Mouse (Mus musculus): Measurements from ENCODE around the gene Rasa4. TPM values are rescaled to one million over a fixed set of nuclear protein-coding genes. Genes with fewer than 3 reads are reported as not detected.
A peak's percentile ranks its signal among the peaks of the same experiment; 100 is the strongest.
"Not testable (repeated sequence)": the region's sequence is repeated elsewhere in the genome, so short reads cannot be mapped to it uniquely, and the experiment has no call there.

Gene Rasa4
- total RNA-seq (2022) = 10 to 100 TPM; 15.0 to 39.0 (median 29.5) TPM

DNA sequence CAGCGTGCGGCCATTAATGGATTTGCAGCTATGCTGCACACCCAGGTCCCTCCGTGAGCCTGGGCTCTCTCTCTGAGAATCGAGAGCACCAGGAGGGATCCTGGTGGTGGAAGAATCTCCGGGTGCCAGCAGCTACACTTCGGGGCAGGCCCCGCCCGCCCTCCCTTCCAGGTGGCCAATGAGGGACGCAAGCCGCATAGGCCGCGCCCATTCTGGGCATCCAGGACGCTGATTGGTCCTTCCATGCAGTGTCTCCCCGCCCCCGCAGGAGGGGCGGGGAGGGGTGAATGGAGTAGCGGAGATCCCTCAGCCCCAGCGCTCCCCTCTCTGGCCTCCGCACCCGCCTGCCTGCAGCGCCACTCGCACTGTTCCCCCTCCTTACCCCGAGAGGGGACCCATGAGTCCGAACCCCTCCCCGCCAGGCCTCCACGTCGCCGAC, at the start of gene Rasa4:
Gene Rasa4, plus strand, starts transcription at position 248 of the 439 bp plus-strand sequence.
- peak; percentile 94 for DNase-seq

- DNase-seq = no peak
Measured at GRCm38 (mm10) chr5:136034868-136035267, 48.8 kb upstream of the Rasa4 start.

- no peak for DNase-seq
Measured at GRCm38 (mm10) chr5:136035285-136035684, 48.4 kb upstream of the Rasa4 start.

- no peak for DNase-seq
Measured at GRCm38 (mm10) chr5:136036667-136037066, 47.0 kb upstream of the Rasa4 start.

GRCm38 (mm10) chr5:136038258-136039214, 45.2 kb upstream of the Rasa4 start, which contains the start of gene Upk3b:
Upk3b (plus strand) TSS chr5:136038496.
- no peak for DNase-seq

GRCm38 (mm10) chr5:136040210-136040609, 43.5 kb upstream of the Rasa4 start:
- DNase-seq = no peak

DNA sequence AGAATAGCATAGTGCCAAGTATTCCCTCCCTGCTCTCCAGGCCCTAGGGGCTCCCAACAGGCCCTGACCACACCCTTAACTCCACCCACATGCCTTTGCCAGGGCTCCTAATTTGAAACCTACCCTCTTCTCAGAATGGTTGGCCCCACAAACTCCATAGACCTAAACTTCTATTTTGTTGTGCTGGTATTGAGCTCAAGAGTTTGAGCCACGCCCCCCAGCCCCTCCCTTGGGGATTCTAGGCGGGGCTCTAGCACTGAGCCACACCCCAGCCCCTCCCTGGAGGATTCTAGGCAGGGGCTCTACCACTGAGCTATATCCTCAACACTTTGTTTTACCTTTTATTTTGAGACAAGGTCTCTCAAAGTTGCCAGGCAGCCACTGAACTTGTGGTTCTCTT, 42.5 kb upstream of the Rasa4 start:
- DNase-seq = no peak

DNA sequence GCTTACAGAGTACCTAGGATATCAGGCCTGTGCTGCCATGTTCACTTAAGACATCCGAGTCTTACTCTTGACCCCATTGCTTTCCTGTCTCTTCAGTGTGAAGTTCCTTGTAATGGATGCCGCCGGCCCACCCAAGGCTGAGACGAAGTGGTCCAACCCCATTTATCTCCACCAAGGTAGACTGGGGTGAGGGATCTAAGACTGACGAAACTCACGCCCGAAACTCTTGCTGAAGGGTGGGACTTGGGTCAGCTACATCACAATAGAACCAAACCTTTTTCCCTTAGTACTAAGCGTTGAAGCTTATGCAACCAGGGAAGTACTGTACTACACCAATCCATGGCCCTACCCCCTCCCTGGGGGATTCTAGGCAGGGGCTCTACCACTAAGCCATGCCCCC, 42.0 kb upstream of the Rasa4 start:
- no peak for DNase-seq

DNA sequence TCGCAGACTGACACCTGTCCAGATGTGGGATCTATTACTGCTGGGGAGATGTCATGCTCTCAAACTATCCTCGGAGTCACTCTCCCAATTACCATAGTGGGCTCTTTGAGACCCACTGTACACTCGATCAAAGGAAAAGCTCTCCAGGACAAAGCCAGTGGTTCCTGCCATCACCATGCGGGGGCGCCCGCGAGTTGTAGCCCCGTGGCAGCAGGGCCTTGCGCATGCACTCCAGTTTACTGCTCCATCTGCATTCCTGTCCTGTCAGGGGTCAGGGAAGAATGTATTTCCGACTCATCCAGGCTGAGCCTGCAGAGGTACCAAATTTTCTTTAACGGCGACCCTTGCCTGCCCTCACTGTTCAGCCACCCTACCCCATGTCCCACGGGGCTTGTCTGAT, 38.9 kb upstream of the Rasa4 start:
- DNase-seq = no peak

DNA sequence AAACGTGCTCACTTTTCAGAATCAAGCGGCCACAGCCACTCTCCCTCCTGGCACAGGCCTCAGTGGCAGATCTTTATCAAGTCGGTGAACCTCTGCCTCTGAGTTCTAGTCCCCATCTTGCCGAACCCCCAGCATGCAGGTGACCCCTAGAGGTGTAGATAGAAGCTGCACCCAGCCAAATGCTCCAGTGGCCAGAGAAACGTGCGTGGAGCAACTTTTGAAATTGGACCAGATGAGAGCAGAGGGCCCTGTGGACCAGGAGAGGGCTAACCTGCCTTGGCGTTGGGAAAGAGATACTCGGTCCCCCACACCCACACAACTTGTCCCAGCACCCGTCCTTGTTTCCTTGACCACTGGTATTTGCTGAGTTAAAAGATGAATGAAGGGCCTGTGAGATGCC, 38.3 kb upstream of the Rasa4 start:
- DNase-seq = no peak

- DNase-seq = peak; percentile 60
Measured at GRCm38 (mm10) chr5:136045987-136046386, 37.7 kb upstream of the Rasa4 start.

GRCm38 (mm10) chr5:136048541-136048940, 35.2 kb upstream of the Rasa4 start:
- not testable (repeated sequence) for DNase-seq

- no peak for DNase-seq
Measured at GRCm38 (mm10) chr5:136049926-136050325, 33.8 kb upstream of the Rasa4 start.

- peak; percentile 87 for DNase-seq
Measured at GRCm38 (mm10) chr5:136051231-136052085, 32.3 kb upstream of the Rasa4 start.

- no peak for DNase-seq
Measured at GRCm38 (mm10) chr5:136052861-136053655, 30.7 kb upstream of the Rasa4 start.

DNA sequence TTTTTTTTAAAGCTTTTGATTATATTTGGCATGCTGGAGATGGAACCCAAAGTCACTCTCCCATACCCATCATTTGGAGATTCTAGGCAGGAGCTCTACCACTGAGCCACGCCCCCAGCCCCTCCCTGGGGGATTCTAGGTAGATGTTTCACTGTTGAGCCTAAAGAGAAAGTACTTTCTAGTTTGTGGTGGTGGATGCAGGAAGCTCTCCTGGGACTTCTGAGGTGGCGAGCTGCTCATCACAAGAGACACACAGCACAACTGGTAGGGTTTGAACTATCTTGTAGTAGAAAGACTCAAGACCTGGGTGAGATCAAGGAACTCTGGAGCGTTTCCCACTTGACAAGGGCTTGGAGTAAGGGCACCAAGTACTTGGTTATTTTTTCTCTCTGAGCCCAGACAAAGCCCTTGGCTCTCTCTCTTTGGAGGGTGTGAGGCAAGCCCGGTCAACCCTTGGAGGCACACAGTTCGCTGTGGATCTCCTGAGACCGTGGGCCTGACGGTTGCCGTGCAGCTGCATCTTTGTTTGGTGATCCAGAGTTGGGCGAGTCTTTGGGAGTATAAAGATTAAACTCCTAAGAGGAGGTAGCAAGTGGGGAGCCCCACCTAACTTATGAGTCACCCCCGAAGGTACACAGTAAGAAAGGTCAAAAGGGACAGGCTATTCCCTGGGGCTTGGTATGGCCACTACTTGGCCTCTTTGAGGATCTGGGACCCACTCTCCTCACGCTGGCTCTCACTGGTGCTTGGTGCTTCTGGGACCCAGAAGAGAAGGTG, 29.2 kb upstream of the Rasa4 start, which contains the start of gene Upk3bl:
Gene Upk3bl, plus strand, starts transcription at position 192 of the 777 bp plus-strand sequence.
- no peak for DNase-seq

DNA sequence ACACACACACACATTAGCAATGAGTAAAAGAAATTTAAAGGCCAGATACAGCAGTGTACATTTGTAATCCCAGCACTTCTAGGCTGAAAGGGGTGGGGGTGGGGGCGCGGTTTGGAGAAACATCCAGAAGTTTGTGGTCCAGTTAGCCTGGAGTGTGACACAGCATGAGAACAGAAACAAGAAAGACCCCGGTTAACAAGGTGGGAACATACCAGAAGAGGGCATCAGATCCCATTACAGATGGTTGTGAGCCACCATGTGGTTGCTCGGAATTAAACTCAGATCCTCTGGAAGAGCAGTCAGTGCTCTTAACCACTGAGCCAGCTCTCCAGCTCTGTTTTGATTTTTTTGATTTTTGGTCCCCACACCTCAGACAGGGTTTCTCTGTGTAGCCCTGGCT, 27.7 kb upstream of the Rasa4 start:
- DNase-seq = no peak

GRCm38 (mm10) chr5:136057085-136057484, 26.6 kb upstream of the Rasa4 start:
- DNase-seq = no peak

GRCm38 (mm10) chr5:136061567-136061966, 22.1 kb upstream of the Rasa4 start:
- DNase-seq = peak; percentile 62

- no peak for DNase-seq
Measured at GRCm38 (mm10) chr5:136063920-136064319, 19.8 kb upstream of the Rasa4 start.
